ENCODE assay signal across 26 mouse cellular contexts in genomic region chr19:16339954-16340586, GRCm38 (mm10).
"Had no signal": no experiment of that assay in that cellular context is flagged by ENCODE, and none has a peak within 500 bp of the region (broad histone marks: within the 10 kb centered on the region; RNA-seq: fewer than 3 reads in every experiment).

No protein-coding gene starts in this region.

- H3K4me1 ChIP-seq: hindbrain, embryonic 10.5 days; hindbrain, embryonic 12.5 days; kidney, embryonic 15.5 days; limb, embryonic 13.5 days; liver, embryonic 13.5 days had no signal

- H3K27me3 ChIP-seq: heart, embryonic 12.5 days; hindbrain, embryonic 12.5 days; hindbrain, embryonic 15.5 days; kidney, embryonic 15.5 days; limb, embryonic 13.5 days; limb, embryonic 15.5 days; liver, embryonic 13.5 days had no signal

- H3K27ac ChIP-seq: gastrocnemius, adult 2 months; heart, embryonic 10.5 days; hindbrain, embryonic 10.5 days; hindbrain, embryonic 12.5 days; hindbrain, embryonic 15.5 days; kidney, embryonic 15.5 days; kidney, postnatal 0 days; limb, embryonic 13.5 days; limb, embryonic 15.5 days; liver, embryonic 13.5 days had no signal

- DNase-seq: gastrocnemius, adult 2 months; gastrocnemius, postnatal 10 days; gastrocnemius, postnatal 25 days; heart, adult 18-20 months; heart, postnatal 10 days; heart, postnatal 4 days; kidney, adult 11 months; kidney, adult 2 months; kidney, adult 9 months; kidney, postnatal 14 days; kidney, postnatal 36 days; layer of hippocampus, adult 9-11 months; layer of hippocampus, postnatal 36 days; left cerebral cortex, postnatal 4 days; liver, embryonic 13.5 days had no signal

- H3K9me3 ChIP-seq: heart, embryonic 10.5 days; heart, embryonic 12.5 days; hindbrain, embryonic 10.5 days; hindbrain, embryonic 12.5 days; hindbrain, embryonic 15.5 days; kidney, embryonic 15.5 days; limb, embryonic 13.5 days; limb, embryonic 15.5 days; liver, embryonic 13.5 days had no signal

- H3K9ac ChIP-seq: heart, embryonic 12.5 days; hindbrain, embryonic 12.5 days; hindbrain, embryonic 15.5 days; kidney, embryonic 15.5 days; limb, embryonic 13.5 days; limb, embryonic 15.5 days; liver, embryonic 13.5 days had no signal

- H3K4me3 ChIP-seq: gastrocnemius, adult 2 months; heart, embryonic 10.5 days; heart, embryonic 12.5 days; hindbrain, embryonic 10.5 days; hindbrain, embryonic 12.5 days; hindbrain, embryonic 15.5 days; kidney, embryonic 15.5 days; limb, embryonic 13.5 days; limb, embryonic 15.5 days; liver, embryonic 13.5 days had no signal

- ATAC-seq: forebrain, embryonic 16.5 days; inflammation-experienced regulatory T-cells, adult 6 months had no signal

- H3K4me2 ChIP-seq: heart, embryonic 12.5 days; hindbrain, embryonic 12.5 days; hindbrain, embryonic 15.5 days; kidney, embryonic 15.5 days; limb, embryonic 13.5 days; limb, embryonic 15.5 days; liver, embryonic 13.5 days had no signal

- H3K36me3 ChIP-seq: hindbrain, embryonic 12.5 days had no signal
